Mouse (Mus musculus) CH12.LX (cell line): ENCODE measurements at regions not wholly inside any gene's neighbourhood (a gene's known extent, or its start where the extent isn't known, plus 50 kb on each side); places are given as distances from the start of the nearest gene placed in this dataset.

ENCODE experiments used
- CTCF ChIP-seq, 2 experiments: IDR thresholded peaks in 1 of 2; conservative IDR thresholded peaks in 1 of 2; 2 replicates each; pipeline ENCODE4 v1.5.1; 2011 to 2012; ENCODE audit warnings: low read depth in 2 of 2, low read length in 2 of 2, improper control_type of control experiment in 1 of 2, inconsistent platforms in 1 of 2, mild to moderate bottlenecking in 1 of 2, moderate library complexity in 1 of 2
- TCF12 ChIP-seq: IDR thresholded peaks from 2 replicates; pipeline ENCODE4 v1.6.1; 2014; ENCODE audit warnings: low read depth, mild to moderate bottlenecking, inconsistent platforms, low read length, improper control_type of control experiment

- TF ChIP-seq CTCF (conservative IDR thresholded peaks at IDR 0.05 in 1 of 2, IDR thresholded peaks at IDR 0.05 in 1 of 2; ENCODE audit: low read depth in 2 of 2, low read length in 2 of 2), result no peak
- TF ChIP-seq TCF12, result no peak
Observed at GRCm38 (mm10) chr13:42391330-42392005, 90.2 kb downstream of the Edn1 start.
